In the genomic region with DNA sequence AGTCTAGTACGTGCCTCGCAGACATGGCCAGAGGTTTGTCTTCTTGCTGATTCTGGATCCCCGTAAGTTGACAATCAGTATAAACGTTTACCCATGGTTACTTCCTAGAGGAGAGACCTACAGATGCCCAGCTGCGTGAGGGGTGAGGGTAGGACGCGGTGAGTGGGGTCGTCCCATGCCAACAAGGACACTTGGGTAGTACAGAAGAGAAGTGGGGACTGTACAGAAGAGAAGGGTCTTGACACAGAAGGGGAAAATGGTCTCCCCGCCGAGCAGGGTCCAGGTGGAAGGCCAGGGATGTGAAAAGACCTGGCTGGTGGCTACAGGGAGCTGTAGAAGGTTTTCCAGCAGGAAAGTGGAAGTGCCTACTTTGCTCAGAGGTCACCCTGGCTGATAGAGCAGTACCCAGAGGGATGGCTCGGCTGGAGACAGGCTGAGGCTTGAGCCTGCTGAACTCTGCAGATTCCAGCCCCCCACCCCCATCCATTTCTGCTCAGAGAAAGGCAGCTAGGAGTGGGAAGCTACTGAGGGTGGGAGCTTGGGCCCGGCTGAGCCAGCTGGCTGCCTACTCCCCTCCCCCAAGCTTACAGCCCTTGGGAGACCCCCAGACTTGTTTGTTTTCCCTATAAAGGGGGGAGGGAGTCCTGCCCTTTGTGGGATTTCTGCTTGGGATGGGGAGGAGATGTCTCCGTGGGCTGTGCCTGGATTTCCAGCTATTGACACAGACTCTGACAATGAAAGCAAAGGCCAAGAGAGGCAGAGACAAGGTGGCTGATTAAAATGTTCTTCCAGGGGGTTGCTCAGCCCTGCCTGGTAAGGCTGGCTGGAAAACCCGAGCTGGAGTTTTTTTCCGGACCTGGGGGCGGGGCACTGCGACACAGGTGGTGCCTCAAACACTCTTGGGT, we compare ENCODE assay signal across 8 mouse cellular contexts. TPM values are rescaled to one million over a fixed set of nuclear protein-coding genes. Genes with fewer than 3 reads are reported as not detected.
A peak's percentile ranks its signal among the peaks of the same experiment; 100 is the strongest.
DNase-seq lines count a peak whose midpoint lies in the region; ATAC-seq lines count a peak whose summit lies in the region.

No protein-coding gene starts in this region.

- DNase-seq in adrenal gland, adult (ENCODE audit: inconsistent age in 2 of 2, low spot score in 1 of 2) = peak; percentile 32 to 61
- no peak for DNase-seq in adrenal gland, adult 8-10 months
- DNase-seq in adrenal gland, postnatal 14 days = peak; percentile 63
- peak; percentile 52 to 61 for DNase-seq in heart, postnatal 10 days
- DNase-seq in gastrocnemius, adult 8-10 months (ENCODE audit: low spot score in 2 of 2) = no peak
- DNase-seq in left cerebral cortex, adult 18-20 months (ENCODE audit: low spot score in 2 of 2) = no peak

- peak; percentile 50; the same call in 1 of the 2 replicates for ATAC-seq in limb, embryonic 15.5 days (ENCODE audit: insufficient number of reproducible peaks, low FRiP score, low TSS enrichment, low read depth)
- ATAC-seq in stomach, embryonic 15.5 days (ENCODE audit: insufficient read depth, low FRiP score, low read depth) = peak; percentile 64; the same call in 1 of the 2 replicates

- peak overlapping the region; percentile 28 for H3K4me2 ChIP-seq in limb, embryonic 15.5 days
- 0 out of 2 replicates have a peak overlapping the region, but pooled peaks have one; percentile 39 for H3K4me2 ChIP-seq in stomach, embryonic 15.5 days

- H3K36me3 ChIP-seq in limb, embryonic 15.5 days = no peaks in the 10 kb centered on the region
- no peaks in the 10 kb centered on the region for H3K36me3 ChIP-seq in stomach, embryonic 15.5 days

- H3K9me3 ChIP-seq in limb, embryonic 15.5 days = no peaks in the 10 kb centered on the region
- no peaks in the 10 kb centered on the region for H3K9me3 ChIP-seq in stomach, embryonic 15.5 days

- intact Hi-C loops in heart, postnatal 10 days (cut with DNase I) = no loop called here

- WGBS in limb, embryonic 15.5 days = 32% methylated on average over 17 of the region's 17 CpGs
- WGBS in stomach, embryonic 15.5 days = 31% methylated on average over 17 of the region's 17 CpGs

- H3K9ac ChIP-seq in limb, embryonic 15.5 days = no peak overlapping the region
- H3K9ac ChIP-seq in stomach, embryonic 15.5 days = no peak overlapping the region

- no peak overlapping the region for H3K4me3 ChIP-seq in limb, embryonic 15.5 days
- H3K4me3 ChIP-seq in stomach, embryonic 15.5 days (replicated peaks) = no peak overlapping the region

- peaks cover 11% of the 10 kb centered on the region for H3K27me3 ChIP-seq in limb, embryonic 15.5 days
- H3K27me3 ChIP-seq in stomach, embryonic 15.5 days (replicated peaks) = peaks cover 12% of the 10 kb centered on the region

- H3K4me1 ChIP-seq in limb, embryonic 15.5 days = peaks cover 27% of the 10 kb centered on the region
- H3K4me1 ChIP-seq in stomach, embryonic 15.5 days = peaks cover 22% of the 10 kb centered on the region

- peak overlapping the region; percentile 62 for H3K27ac ChIP-seq in limb, embryonic 15.5 days
- peak overlapping the region; percentile 48 for H3K27ac ChIP-seq in stomach, embryonic 15.5 days

RNA-seq across cellular contexts. Expression of gene Tle3, which starts 11.2 kb away (rescaled TPM):
- total RNA-seq in adrenal gland, adult 8-10 months (2022) = 100 to 1,000 TPM; 100 to 139 (median 108) TPM
- total RNA-seq in adrenal gland, postnatal 14 days (2021) = 98.9 and 107 TPM in 2 replicates
- 10 to 100 TPM; 26.9 to 27.4 TPM for total RNA-seq in heart, postnatal 10 days (2021)
- polyA plus RNA-seq in limb, embryonic 15.5 days (2015; fragmentation: Nextera tagmentation; extraction: Ambion mirVana) = 38.0 and 42.9 TPM in 2 replicates
- polyA plus RNA-seq in stomach, embryonic 15.5 days (2015; fragmentation: Nextera tagmentation; extraction: Ambion mirVana) = 24.3 and 25.4 TPM in 2 replicates
- total RNA-seq in gastrocnemius, adult 8-10 months (2022) = 1 to 10 TPM; 3.2 to 6.7 (median 4.3) TPM
- total RNA-seq in left cerebral cortex, adult 18-20 months (2021) = 10 to 100 TPM; 54.3 to 58.3 TPM

Comparison
In these comparisons a context has a peak if more than half of its experiments do, and no peak if none do; other contexts are left out.
1. DNase-seq: peak in adrenal gland, adult (2 of 2), adrenal gland, postnatal 14 days (single experiment) and heart, postnatal 10 days (2 of 2); none in adrenal gland, adult 8-10 months (single experiment), gastrocnemius, adult 8-10 months (0 of 2) and left cerebral cortex, adult 18-20 months (0 of 2).